Mouse (Mus musculus) heart, adult 9 months (tissue): ENCODE results near the gene Gm20737.
"Not testable (repeated sequence)": the region's sequence is repeated elsewhere in the genome, so short reads cannot be mapped to it uniquely, and the experiment has no call there.

Source experiments
- DNase-seq, 2 experiments: peaks; one replicate each; pipeline ENCODE4 v3.0.0; 2022; ENCODE audit warnings: low spot score in 2 of 2

Gene Gm20737

GRCm38 (mm10) chrY:10535942-10536341 lies at the start of gene Gm20737:
Gene Gm20737 (minus strand): TSS chrY:10536042.
- not testable (repeated sequence) for DNase-seq

GRCm38 (mm10) chrY:10553153-10553552 lies 17.3 kb upstream of the Gm20737 start, which contains the start of gene Gm21775:
Gene Gm21775 (plus strand): TSS chrY:10553453.
- DNase-seq = not testable (repeated sequence)
